Mouse (Mus musculus) T-helper 1 cell (primary cell): ENCODE measurements around the gene Pla2g4e.

Experiments
- in situ Hi-C: fragments of 300-600 bp; cut with MboI, MseI; formaldehyde crosslinking; loops from one replicate; pipeline ENCODE4 v1.15.1; 2025; ENCODE audit warnings: high pct_unique_total_duplicates

Pla2g4e gene

DNA sequence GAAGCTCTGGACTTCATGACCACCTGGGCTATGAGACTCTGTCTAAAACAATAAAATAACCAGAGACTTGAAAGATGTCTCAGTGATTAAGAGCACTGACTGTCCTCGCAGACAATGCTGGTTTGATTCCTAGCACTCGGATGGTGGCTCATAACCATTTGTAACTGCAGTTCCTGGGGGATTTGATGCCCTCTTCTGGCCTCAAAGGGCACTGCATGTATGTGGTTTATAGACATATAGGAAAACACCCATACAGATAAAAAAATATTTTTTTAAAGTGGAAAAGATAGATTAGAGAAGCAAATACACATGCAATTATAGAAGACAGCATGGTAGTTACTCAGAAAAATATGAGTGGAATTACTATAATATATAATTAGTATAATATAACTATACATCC, 87.5 kb downstream of the Pla2g4e start:
- in situ Hi-C loops, result no loop called here

- in situ Hi-C loops, result no loop called here
Measured at GRCm38 (mm10) chr2:120154361-120154894, 90.7 kb downstream of the Pla2g4e start, which contains the start of gene Ehd4. TSS of gene Ehd4 (minus strand) at chr2:120154606.

GRCm38 (mm10) chr2:120153586-120154360, 91.4 kb downstream of the Pla2g4e start:
- in situ Hi-C loops, result no loop called here

- in situ Hi-C loops, result no loop called here
Measured at GRCm38 (mm10) chr2:120150571-120150970, 94.6 kb downstream of the Pla2g4e start.

- in situ Hi-C loops, result no loop called here
Measured at GRCm38 (mm10) chr2:120149634-120150033, 95.5 kb downstream of the Pla2g4e start.

DNA sequence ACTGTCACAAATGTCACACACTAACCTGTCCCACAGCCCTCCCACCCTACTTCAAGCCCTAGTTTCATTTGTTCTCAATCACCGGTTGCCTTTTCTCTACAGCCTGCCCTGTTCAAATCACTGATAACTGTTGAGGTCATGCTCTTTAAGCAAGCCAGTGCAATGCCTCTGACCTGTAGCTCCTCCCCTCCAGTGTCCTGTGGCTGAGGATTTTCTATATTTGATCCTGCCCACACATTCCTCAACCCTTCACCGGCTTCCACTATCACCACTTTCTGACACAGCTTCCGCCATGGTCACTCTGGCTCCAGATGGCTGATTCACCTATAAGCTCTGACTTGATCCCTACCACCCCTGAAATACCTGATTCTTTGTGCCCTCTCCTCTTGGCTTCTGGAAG, 97.1 kb downstream of the Pla2g4e start:
- in situ Hi-C loops, result no loop called here

- in situ Hi-C loops, result no loop called here
Measured at GRCm38 (mm10) chr2:120147364-120147763, 97.8 kb downstream of the Pla2g4e start.

DNA sequence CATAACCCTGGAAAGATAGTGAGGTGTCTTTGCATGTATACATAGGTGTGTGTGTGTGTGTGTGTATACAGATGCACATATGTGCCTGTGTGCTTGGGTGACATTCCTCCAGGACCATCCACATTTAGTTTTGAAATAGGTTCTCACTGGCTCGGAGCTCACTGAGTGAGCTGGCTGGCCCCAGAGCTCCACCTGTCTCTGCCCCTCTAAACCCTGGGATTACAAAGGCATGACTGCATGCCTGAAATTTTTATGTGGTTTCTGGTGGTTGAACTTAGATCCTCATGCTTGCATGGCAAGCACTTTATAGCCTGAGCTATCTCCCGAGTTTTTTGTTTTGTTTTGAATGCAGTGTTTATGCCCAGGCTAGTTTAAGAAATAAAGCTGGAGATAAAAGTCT, 98.6 kb downstream of the Pla2g4e start:
- in situ Hi-C loops, result no loop called here

DNA sequence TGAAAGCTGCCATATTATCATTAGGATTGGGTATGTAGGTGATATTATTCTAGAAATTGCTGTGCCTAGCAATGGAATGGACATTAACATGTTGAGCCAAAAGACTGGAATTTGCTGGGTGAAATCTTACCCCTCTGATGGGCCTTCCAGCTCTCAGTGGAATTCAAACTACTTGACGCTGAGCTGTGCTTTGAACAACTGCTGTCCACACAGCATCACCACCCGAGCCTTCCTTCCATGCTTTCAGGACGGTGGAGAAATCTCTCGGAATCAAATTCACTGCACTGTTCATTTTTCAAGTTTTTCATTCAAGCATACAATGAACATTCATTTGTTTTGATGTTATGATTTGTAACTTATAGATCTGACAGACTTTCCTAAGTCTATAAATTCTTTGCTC, 100.7 kb downstream of the Pla2g4e start:
- in situ Hi-C loops, result no loop called here

- in situ Hi-C loops, result no loop called here
Measured at GRCm38 (mm10) chr2:120142336-120142735, 102.8 kb downstream of the Pla2g4e start.

DNA sequence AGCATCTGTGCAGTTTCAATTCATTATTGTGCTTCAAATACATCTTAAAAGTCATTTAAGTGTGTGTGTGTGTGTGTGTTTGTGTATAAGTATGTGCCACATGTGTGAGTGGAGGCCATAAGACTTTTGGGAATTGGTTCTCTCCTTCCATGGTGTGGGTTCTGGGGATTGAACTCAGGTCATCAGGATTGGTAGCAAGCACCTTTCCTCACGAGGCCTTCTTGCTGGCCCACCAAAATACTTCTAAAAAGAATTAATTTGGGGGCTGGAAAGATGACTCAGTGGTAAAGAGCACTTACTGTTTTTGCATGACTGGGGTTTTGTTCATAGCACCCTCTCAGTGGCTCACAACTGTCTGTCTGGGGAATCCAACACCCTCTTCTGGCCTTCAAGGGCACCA, 103.5 kb downstream of the Pla2g4e start:
- in situ Hi-C loops, result no loop called here

DNA sequence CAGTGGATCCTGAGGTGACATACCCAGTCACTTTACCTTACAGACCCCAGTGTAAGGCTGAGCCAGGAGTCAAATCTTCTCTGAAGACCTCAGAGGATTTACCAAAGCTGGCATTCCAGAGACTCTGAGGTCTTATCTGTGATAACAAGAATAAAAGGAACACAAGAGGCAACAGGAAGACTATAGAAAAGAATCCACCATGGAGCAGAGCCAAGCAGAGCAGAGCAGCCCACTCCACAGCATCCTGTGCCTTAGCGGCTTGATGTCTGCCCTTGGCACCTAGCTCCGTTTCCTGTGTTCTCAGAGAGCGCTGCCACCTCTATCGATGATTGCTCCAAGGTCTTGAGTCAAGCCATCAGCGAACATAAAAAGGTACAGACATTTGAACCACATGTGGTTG, 104.8 kb downstream of the Pla2g4e start:
- in situ Hi-C loops, result no loop called here

- in situ Hi-C loops, result no loop called here
Measured at GRCm38 (mm10) chr2:120139091-120139490, 106.0 kb downstream of the Pla2g4e start.

- in situ Hi-C loops, result no loop called here
Measured at GRCm38 (mm10) chr2:120137281-120137680, 107.9 kb downstream of the Pla2g4e start.

- in situ Hi-C loops, result no loop called here
Measured at GRCm38 (mm10) chr2:120134453-120135075, 110.6 kb downstream of the Pla2g4e start.

DNA sequence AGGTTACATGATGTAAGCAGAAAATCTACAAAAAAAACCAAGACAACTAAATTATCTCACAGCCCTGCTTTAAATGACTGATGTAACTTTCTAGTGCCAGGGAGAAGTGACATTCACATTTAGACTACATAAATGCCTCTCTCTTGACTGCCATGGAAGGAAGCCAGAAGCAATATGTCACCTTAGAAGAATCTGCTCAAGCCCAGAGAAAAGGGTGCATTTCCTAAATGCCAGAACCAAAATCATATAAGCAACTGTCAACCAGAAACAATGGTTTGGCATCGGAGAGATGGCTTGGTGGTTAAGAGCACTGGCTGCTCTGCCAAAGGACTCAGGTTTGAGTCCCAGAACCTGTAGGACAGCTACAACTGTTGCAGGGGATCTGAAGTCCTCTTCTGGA, 113.3 kb downstream of the Pla2g4e start:
- in situ Hi-C loops, result no loop called here

DNA sequence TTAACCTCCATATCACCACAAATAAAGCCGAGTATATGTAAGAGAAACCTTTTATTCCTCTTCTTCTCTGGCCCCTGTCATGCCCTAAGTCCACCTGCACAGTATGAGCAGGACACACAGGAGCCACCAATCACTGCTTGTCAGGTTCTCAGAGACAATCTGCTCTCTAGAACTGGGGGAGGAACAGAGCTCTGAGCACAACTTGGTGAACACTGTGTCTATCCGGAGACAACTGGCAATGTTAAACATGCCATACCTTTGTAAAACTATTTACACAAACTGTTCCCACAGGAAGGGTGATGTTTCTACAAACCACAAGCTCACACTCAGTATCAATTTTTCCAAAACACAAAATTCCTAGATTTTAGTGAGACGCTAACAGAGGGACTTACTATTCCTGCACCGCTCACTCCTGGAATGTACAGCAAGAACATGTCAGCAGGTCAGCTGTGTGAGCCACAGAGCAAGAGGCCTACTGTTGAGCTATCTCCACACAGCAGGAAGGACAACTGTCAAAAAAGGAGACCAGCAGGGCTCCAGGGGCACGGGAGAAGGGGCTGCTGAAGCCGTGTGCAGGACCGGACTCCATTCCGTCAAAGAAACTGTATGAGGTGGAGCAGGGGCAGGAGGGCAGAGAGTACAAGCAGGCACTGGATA, 115.8 kb downstream of the Pla2g4e start:
- in situ Hi-C loops, result no loop called here

DNA sequence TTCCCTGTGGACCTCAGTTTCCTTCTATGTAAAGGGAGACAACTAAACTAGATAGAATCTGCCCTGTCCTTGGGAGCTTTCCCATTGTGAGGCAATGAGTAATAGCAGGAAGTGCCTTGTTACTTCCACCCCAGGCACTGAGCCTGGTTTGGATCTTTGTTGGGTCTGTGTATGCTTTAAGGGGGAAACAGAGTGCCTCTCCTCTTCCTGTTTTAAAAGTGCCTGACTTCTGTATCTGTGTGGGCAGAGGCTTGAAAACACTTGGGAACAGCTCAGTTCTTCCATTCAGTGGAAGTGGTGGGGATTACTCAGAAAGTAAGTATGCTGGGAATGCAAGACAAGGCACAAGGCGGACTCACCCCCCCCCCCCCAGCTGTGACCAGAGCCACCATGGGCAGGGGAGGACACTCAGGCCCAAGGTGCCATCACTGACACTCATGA, 116.5 kb downstream of the Pla2g4e start:
- in situ Hi-C loops, result no loop called here

- in situ Hi-C loops, result no loop called here
Measured at GRCm38 (mm10) chr2:120128011-120128410, 117.1 kb downstream of the Pla2g4e start.

- in situ Hi-C loops, result no loop called here
Measured at GRCm38 (mm10) chr2:120126901-120127300, 118.2 kb downstream of the Pla2g4e start.

DNA sequence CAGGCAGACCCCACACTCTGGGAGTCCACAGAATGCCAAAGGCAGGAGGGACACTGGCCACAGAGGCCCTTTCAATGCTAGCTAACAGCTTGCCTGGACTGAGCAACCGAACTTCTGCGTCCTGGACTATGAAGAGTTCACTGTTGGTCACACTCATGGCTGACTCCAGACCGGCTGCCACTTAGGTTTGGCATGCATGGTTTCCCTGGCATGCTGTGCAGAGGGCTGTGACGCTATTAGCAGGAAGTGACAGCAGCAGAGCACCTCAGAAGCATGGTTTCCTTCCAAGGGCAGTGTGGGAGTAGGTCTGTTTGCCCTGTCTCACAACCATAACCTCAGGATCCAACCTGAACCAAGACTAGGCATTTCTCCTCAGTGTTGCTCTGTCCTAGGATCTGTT, 118.7 kb downstream of the Pla2g4e start:
- in situ Hi-C loops, result no loop called here

DNA sequence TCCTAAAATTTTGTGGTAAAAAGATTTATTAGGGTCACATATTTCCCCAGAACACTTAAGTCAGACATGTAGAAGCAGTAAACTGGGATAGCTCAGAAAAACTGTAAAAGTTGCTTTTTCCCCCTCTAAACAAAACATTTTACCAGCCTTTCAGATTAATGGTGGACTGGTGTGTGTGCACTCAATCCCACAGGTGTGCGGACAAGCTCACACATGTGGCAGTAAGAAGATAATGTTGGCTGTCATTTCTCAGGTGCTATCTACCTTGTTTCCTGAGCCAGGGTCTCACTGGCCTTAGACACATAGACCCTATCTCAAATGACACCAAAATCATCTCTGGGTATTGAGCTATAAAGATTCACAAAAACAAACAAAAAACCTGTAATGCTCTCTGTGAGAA, 119.7 kb downstream of the Pla2g4e start:
- in situ Hi-C loops, result no loop called here
